Mouse (Mus musculus): ENCODE results near the gene Slco1b2. TPM values are rescaled to one million over a fixed set of nuclear protein-coding genes. Genes with fewer than 3 reads are reported as not detected.
"Not testable (repeated sequence)": the region's sequence is repeated elsewhere in the genome, so short reads cannot be mapped to it uniquely, and the experiment has no call there.

Slco1b2 gene
- not detected in 2 replicates for polyA plus RNA-seq (2015; fragmentation: Nextera tagmentation; extraction: Ambion mirVana)

DNA sequence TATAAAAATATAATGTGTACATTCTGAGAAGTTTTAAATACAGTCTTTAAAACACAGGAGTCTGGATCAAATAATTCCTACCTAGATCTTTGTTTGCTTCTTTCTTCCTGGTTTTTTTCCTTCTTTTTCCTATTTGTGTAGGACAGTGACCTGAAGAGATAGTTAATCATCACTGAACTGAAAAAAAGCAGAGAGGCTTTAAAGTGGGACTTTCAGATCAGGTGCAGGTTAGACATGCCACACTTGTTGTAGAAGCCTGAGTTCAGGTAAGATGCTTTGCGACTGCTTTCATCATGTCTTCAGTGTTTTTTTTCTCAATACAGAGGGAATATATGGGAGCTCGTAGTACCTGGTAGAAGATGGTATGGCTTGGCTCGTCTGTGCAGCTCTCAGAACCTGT is at the start of gene Slco1b2:
Slco1b2 (plus strand) TSS at position 228 of the 400 bp plus-strand sequence.
- H3K27ac ChIP-seq: no peak within 1 kb of the TSS
- no peak for ATAC-seq
- no peak within 1 kb of the TSS for H3K4me2 ChIP-seq (replicated peaks)
- no peaks in the 10 kb centered on the region for H3K36me3 ChIP-seq
- no peak within 1 kb of the TSS for H3K9ac ChIP-seq (replicated peaks)
- no peaks in the 10 kb centered on the region for H3K9me3 ChIP-seq
- H3K4me1 ChIP-seq (replicated peaks): no peaks in the 10 kb centered on the region
- no peak within 1 kb of the TSS for H3K4me3 ChIP-seq (replicated peaks)
- no peaks in the 10 kb centered on the region for H3K27me3 ChIP-seq
- WGBS: 80% methylated on average over 3 of the region's 3 CpGs

DNA sequence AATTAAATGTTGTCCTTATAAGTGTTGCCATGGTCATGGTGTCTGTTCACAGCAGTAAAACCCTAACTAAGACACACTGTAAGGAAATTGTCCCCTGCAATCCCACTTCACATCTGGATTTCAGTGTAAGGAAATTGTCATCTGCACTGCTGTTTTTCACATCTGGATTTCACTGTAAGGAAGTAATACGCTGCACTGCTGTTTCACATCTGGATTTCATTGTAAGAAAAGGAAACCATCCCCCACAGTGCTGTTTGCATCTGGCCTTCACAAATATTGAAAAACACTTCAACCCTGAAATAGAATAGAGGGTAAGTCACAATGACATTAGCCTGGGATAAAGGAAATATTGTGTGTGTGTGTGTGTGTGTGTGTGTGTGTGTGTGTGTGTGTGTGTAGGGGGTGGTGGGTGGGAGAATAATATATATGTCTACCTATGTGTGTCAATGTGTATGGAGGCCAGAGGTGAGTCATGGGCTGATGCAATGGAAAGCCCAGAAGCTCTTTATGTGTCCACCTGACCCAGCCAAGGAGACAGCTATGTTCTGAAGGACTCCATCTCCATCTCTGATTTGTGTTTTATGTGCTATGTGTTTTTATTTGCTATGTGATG is 44.4 kb upstream of the Slco1b2 start:
- Histone ChIP-seq H3K9me3 (no peaks in the 10 kb centered on the region), H3K4me3 (replicated peaks) (no peak overlapping the region), H3K9ac (replicated peaks) (no peak overlapping the region), H3K36me3 (no peaks in the 10 kb centered on the region), H3K4me2 (replicated peaks) (no peak overlapping the region), H3K27ac (no peak overlapping the region), H3K4me1 (replicated peaks) (no peaks in the 10 kb centered on the region), H3K27me3 (no peaks in the 10 kb centered on the region)
- 97% methylated on average over 1 of the region's 1 CpGs for WGBS
- ATAC-seq: no peak

DNA sequence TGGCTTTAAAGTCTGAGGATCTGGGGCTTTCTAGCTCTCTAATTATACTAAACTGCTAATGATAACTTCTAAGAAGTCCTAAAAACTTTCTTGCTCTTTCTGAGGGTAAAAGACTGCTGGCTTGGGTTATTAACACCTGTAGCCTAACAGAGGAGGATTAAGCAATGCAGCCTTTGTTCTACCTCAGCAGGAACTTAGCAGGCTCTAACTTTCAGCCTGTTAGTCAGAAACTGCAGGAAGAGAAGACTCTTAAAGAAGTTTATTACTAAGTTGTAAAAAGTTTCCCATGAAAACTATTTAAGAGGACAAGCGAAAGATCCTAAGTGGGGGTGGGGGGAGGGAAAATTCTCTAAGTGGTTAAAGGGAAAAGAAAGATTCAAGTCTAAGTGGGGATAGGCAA is 39.3 kb upstream of the Slco1b2 start:
- Histone ChIP-seq H3K4me2 (replicated peaks) (no peak overlapping the region), H3K4me1 (replicated peaks) (no peaks in the 10 kb centered on the region), H3K27ac (no peak overlapping the region), H3K9me3 (no peaks in the 10 kb centered on the region), H3K9ac (replicated peaks) (no peak overlapping the region), H3K36me3 (no peaks in the 10 kb centered on the region), H3K4me3 (replicated peaks) (no peak overlapping the region), H3K27me3 (no peaks in the 10 kb centered on the region)
- 56% methylated on average over 1 of the region's 1 CpGs for WGBS
- no peak for ATAC-seq

DNA sequence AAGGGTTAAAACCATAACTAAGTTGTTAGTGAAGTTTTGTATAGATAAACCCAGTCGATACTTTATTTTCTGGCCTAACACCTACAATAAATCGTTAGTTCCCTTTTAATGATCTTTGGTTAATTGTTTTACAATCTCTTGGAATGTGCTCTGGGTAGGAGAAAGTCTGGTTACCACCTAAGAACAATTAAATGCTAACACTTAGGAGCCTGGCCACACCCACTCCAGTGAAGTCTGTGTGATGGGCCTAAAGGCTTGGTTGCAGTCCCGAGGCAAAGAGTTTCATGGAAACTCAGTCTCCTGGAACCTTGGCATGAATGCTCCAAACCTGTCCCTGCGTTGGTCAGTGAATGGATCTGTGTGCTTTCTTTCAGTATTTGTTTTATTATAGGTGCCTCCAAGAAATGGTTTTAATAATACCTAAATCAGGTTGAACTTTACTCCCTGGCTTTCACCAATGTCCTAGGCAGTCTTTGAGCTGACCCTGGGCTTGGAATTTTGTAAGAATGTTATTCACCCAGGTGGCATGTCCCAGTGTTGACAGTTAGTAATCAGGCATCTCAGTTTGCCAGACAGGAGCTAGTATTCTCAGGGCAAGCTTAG is 38.6 kb upstream of the Slco1b2 start:
- H3K27ac ChIP-seq; H3K27me3 ChIP-seq; ATAC-seq; H3K4me2 ChIP-seq (replicated peaks); H3K4me3 ChIP-seq (replicated peaks); H3K9me3 ChIP-seq; H3K36me3 ChIP-seq; H3K9ac ChIP-seq (replicated peaks); H3K4me1 ChIP-seq (replicated peaks): not testable (repeated sequence)
- WGBS: 54% methylated on average over 4 of the region's 4 CpGs

DNA sequence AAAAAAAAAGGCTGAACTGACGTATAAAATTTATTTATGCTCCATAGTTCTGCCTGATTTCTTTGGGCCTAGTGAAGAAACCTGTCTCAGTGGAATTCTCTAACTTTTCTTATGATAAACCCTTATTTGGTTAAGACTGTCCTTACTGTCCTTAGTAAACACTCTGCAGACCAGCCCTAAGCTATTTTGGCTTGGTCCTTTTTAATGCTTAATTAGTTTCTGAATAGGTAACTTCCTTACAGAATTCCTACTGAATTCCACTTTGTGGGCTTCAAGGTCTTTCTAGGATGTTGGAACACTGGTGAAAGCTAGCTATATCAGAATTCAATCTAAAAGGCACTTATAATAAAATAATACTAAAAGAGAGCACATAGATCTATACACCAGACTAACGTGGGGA is 33.2 kb upstream of the Slco1b2 start:
- 96% methylated on average over 2 of the region's 2 CpGs for WGBS

DNA sequence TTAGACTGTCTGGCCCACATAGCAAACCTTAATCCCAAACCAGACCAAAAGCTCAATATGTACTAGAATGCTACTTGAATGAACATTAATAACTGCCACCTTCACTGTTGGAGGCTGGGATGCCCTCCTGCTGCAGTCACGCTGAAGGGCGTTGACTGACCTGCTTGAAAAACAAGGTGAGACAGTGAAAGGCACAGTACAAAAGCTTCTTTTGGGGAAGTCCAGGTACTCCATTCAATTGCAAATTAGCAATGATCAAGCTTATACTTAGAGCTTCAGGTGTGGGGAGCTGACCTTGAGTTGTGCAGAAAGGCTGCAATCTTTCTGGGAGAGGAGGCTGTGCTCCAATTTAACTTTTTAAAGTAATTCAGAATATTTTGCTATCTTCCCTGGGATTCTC is 32.3 kb upstream of the Slco1b2 start:
- Histone ChIP-seq H3K4me1 (replicated peaks) (no peaks in the 10 kb centered on the region), H3K36me3 (no peaks in the 10 kb centered on the region), H3K4me3 (replicated peaks) (no peak overlapping the region), H3K9ac (replicated peaks) (no peak overlapping the region), H3K27me3 (no peaks in the 10 kb centered on the region), H3K9me3 (peaks cover 9% of the 10 kb centered on the region), H3K4me2 (replicated peaks) (no peak overlapping the region), H3K27ac (no peak overlapping the region)
- ATAC-seq: no peak
- 96% methylated on average over 2 of the region's 2 CpGs for WGBS

More for the DNA sequence above, 33.2 kb upstream of the Slco1b2 start:
- Histone ChIP-seq H3K4me3 (replicated peaks) (no peak overlapping the region), H3K27ac (no peak overlapping the region), H3K27me3 (no peaks in the 10 kb centered on the region), H3K9me3 (peaks cover 9% of the 10 kb centered on the region), H3K4me1 (replicated peaks) (no peaks in the 10 kb centered on the region), H3K36me3 (no peaks in the 10 kb centered on the region), H3K4me2 (replicated peaks) (no peak overlapping the region), H3K9ac (replicated peaks) (no peak overlapping the region)
- no peak for ATAC-seq

DNA sequence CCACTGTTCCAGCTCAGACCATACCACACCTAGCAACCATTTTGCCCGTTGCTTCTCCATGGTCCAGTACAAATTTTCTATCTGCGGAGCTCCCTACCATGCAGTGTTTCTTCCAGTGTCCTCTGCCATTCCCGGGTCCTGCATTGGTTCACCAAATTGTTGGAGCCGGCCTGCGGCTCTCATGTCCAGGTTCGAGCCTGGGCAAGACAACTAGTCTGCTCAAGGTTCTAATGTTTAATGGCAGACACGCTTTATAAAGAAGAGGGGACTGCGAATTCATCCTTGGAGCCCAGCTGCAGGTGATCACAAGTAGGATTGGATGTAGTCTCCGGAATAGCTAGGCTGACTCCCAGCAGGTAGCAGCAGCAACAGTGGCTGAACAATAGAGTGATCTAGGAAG is 28.4 kb upstream of the Slco1b2 start:
- Histone ChIP-seq H3K4me1 (replicated peaks) (no peaks in the 10 kb centered on the region), H3K4me3 (replicated peaks) (no peak overlapping the region), H3K9me3 (peaks cover 9% of the 10 kb centered on the region), H3K27ac (no peak overlapping the region), H3K4me2 (replicated peaks) (no peak overlapping the region), H3K27me3 (no peaks in the 10 kb centered on the region), H3K36me3 (no peaks in the 10 kb centered on the region), H3K9ac (replicated peaks) (no peak overlapping the region)
- WGBS: 64% methylated on average over 9 of the region's 9 CpGs
- no peak for ATAC-seq

DNA sequence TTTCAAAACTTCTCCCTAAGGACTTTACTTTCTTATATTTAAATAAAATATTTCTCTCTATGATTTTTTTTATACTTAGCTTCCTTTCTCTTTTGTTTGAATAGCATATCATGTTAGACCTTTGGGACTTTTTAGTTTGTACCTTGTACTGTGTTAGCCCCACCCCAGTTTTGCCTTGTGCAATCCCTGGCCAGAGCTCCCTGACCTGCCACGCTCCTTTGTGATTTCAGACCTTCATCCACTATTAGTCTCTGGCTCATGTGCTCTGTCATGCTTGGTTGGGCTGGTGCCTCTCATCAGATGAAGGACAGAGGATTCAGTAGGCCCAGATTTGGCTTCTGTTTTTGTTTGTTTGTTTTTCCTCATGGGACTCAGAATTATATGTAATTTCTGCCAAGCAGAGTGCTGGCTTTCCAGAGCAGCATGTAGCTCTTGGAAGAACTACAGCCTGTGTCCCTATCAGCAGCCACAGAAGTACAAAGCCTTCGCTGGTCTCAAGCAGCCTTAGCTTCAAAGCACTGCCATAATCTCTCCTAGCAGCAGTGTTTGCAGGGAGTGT is 18.5 kb upstream of the Slco1b2 start:
- no peaks in the 10 kb centered on the region for H3K4me1 ChIP-seq (replicated peaks)

DNA sequence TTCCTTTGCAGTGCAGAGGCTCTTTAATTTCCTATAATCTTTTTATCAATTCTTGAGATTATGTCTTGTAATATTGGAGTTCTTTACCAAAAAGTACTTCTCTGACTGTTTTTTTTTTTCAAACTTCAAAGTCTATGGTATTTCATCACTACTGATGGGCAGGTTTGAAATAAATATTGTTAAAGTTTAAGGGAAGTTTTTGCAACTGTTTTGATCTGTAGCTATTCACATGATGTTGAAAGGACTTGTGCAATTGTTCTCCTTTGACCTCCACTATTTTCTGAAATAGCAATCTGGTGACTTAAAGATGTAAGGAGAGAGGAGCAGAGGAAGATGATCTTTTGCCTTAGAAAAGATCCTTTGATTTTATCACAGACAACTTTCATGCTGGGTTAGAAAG is 15.3 kb upstream of the Slco1b2 start:
- Histone ChIP-seq H3K27me3 (no peaks in the 10 kb centered on the region), H3K4me1 (replicated peaks) (no peaks in the 10 kb centered on the region), H3K36me3 (no peaks in the 10 kb centered on the region), H3K9me3 (no peaks in the 10 kb centered on the region), H3K4me2 (replicated peaks) (no peak overlapping the region), H3K4me3 (replicated peaks) (no peak overlapping the region), H3K27ac (no peak overlapping the region), H3K9ac (replicated peaks) (no peak overlapping the region)
- ATAC-seq: no peak

More for the DNA sequence above, 18.5 kb upstream of the Slco1b2 start:
- H3K4me2 ChIP-seq (replicated peaks): no peak overlapping the region
- ATAC-seq: no peak
- H3K4me3 ChIP-seq (replicated peaks): no peak overlapping the region
- H3K36me3 ChIP-seq: no peaks in the 10 kb centered on the region
- no peak overlapping the region for H3K9ac ChIP-seq (replicated peaks)
- no peak overlapping the region for H3K27ac ChIP-seq
- no peaks in the 10 kb centered on the region for H3K9me3 ChIP-seq
- WGBS: 63% methylated on average over 2 of the region's 2 CpGs
- H3K27me3 ChIP-seq: no peaks in the 10 kb centered on the region

DNA sequence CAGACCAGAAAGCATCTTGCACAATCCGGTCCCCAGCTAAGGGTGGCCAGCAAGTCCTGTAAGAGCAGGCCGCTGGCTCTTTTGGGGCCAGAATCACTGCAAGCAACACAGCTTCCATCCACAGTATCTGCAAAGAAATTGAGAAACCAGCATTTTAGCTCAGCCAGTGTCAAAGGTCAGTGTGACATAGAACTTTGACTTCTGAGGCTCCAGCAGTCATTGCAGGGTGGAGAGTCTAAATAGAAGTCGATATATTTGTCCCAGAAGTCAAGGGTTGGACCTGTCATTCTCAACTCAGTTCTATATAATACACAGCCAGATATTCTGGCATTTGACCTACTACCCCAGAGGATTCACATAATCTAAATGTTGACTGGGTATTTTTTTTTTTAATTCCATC is 14.0 kb upstream of the Slco1b2 start:
- no peak for ATAC-seq
- H3K4me3 ChIP-seq (replicated peaks): no peak overlapping the region
- no peak overlapping the region for H3K9ac ChIP-seq (replicated peaks)
- no peaks in the 10 kb centered on the region for H3K4me1 ChIP-seq (replicated peaks)
- no peaks in the 10 kb centered on the region for H3K36me3 ChIP-seq
- H3K4me2 ChIP-seq (replicated peaks): no peak overlapping the region
- H3K27me3 ChIP-seq: no peaks in the 10 kb centered on the region
- WGBS: 93% methylated on average over 3 of the region's 3 CpGs
- H3K27ac ChIP-seq: no peak overlapping the region
- H3K9me3 ChIP-seq: no peaks in the 10 kb centered on the region

DNA sequence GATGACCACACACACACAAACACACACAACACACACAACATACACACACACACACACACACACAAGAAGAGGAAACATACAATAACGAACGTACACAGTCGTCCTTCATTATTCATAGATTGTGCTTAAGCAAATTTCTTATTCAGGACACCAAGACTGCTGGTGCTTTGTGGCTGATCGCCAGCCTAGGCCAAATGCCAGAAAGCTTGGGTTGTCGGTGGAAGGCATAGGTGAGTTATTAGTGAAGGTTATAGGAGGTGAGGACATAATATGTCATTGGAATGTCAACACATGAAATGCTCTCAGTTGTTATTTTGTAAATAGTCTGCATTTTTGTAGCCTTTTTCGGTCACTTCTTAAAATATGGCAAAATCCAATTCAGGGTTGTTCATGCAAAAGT is 3.6 kb downstream of the Slco1b2 start:
- H3K27ac ChIP-seq: no peak overlapping the region
- no peak overlapping the region for H3K4me3 ChIP-seq (replicated peaks)
- H3K36me3 ChIP-seq: no peaks in the 10 kb centered on the region
- H3K27me3 ChIP-seq: no peaks in the 10 kb centered on the region
- 89% methylated on average over 6 of the region's 6 CpGs for WGBS
- no peaks in the 10 kb centered on the region for H3K9me3 ChIP-seq
- no peak overlapping the region for H3K4me2 ChIP-seq (replicated peaks)
- no peaks in the 10 kb centered on the region for H3K4me1 ChIP-seq (replicated peaks)
- no peak for ATAC-seq
- H3K9ac ChIP-seq (replicated peaks): no peak overlapping the region

DNA sequence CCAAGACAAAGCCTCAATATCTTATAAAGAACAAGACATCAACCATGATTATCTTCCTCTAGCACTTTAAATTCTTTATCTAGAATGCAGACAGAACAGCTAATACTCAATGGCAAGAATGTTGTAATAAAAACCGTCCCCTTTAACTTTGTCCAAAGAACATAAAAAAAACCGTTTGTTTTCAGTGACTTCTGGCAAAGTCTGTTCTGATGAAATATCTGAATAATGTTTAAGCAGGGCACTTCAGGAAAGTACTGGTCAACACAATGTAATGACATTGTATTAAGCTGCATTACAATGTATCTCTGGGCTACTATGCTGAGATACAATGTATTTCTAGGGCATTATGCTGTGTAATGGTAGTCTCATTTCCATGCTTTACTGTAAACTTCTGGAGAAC is 5.9 kb downstream of the Slco1b2 start:
- Histone ChIP-seq H3K9ac (replicated peaks) (no peak overlapping the region), H3K9me3 (no peaks in the 10 kb centered on the region), H3K4me3 (replicated peaks) (no peak overlapping the region), H3K36me3 (no peaks in the 10 kb centered on the region), H3K4me2 (replicated peaks) (no peak overlapping the region), H3K27me3 (no peaks in the 10 kb centered on the region), H3K4me1 (replicated peaks) (no peaks in the 10 kb centered on the region), H3K27ac (no peak overlapping the region)
- 80% methylated on average over 2 of the region's 2 CpGs for WGBS
- no peak for ATAC-seq

DNA sequence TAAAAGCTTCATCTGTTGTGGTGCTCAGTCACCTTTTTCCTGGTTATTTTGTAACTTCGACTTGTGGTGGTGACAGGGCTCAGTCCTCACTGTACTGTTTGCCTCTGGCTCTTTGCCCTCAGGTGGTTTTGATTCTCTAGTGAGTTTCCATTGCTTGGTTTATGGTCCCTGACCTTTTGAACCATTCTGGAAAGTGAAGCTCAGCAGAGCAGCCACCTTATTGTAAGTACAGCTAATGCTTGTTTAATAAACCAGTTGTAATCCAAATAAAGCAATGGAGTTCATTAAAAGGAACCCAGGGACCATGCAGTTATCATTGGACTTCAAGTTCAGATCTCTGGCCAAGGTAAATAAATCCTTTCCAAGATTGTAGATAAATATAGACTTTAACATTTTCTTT is 11.3 kb downstream of the Slco1b2 start:
- H3K9ac ChIP-seq (replicated peaks): no peak overlapping the region
- H3K4me3 ChIP-seq (replicated peaks): no peak overlapping the region
- H3K27ac ChIP-seq: no peak overlapping the region
- no peak for ATAC-seq
- no peaks in the 10 kb centered on the region for H3K36me3 ChIP-seq
- no peaks in the 10 kb centered on the region for H3K9me3 ChIP-seq
- H3K27me3 ChIP-seq: no peaks in the 10 kb centered on the region
- no peaks in the 10 kb centered on the region for H3K4me1 ChIP-seq (replicated peaks)
- H3K4me2 ChIP-seq (replicated peaks): no peak overlapping the region
- 78% methylated on average over 1 of the region's 1 CpGs for WGBS

All from midbrain, embryonic 13.5 days (tissue).